Mouse (Mus musculus) limb, embryonic 14.5 days (tissue): ENCODE results near the gene Usp22. TPM values are rescaled to one million over a fixed set of nuclear protein-coding genes. Genes with fewer than 3 reads are reported as not detected.

Experiments
- ATAC-seq: fragments of 200-750 bp; cut with Nextera tagmentation; 2 replicates; pipeline ENCODE4 v1.8.0; 2017; ENCODE audit warnings: low read depth, moderate number of reproducible peaks, moderate TSS enrichment; ENCODE audit not compliant: low FRiP score
- DNase-seq: peaks from one replicate; pipeline ENCODE4 v3.0.0-alpha.2; 2015; ENCODE audit warnings: low spot score
- H3K27ac ChIP-seq: fragments of 300-500 bp; sonication (generic); replicated peaks from 2 replicates; pipeline ENCODE4 v1.5.1; 2014; ENCODE audit warnings: low read depth, mild to moderate bottlenecking, low read length, moderate library complexity, mixed read lengths
- H3K27me3 ChIP-seq: fragments of 300-500 bp; sonication (generic); 2 replicates; pipeline ENCODE4 v1.6.1; 2014; ENCODE audit warnings: low read length, mixed read lengths; ENCODE audit not compliant: control insufficient read depth, insufficient read depth
- H3K36me3 ChIP-seq: fragments of 300-500 bp; sonication (generic); 2 replicates; pipeline ENCODE4 v1.6.1; 2014; ENCODE audit warnings: mild to moderate bottlenecking, low read length, moderate library complexity, mixed read lengths; ENCODE audit not compliant: control insufficient read depth, insufficient read depth
- H3K4me1 ChIP-seq: fragments of 300-500 bp; sonication (generic); 2 replicates; pipeline ENCODE4 v1.6.1; 2014; ENCODE audit warnings: antibody characterized with exemption, low read length, mixed read lengths; ENCODE audit not compliant: control insufficient read depth, insufficient read depth
- H3K4me2 ChIP-seq: fragments of 300-500 bp; sonication (generic); replicated peaks from 2 replicates; pipeline ENCODE4 v1.6.1; 2014; ENCODE audit warnings: low read depth, mild to moderate bottlenecking, low read length, moderate library complexity; ENCODE audit not compliant: severe bottlenecking
- H3K4me3 ChIP-seq: fragments of 300-500 bp; sonication (generic); replicated peaks from 2 replicates; pipeline ENCODE4 v1.5.1; 2014; ENCODE audit warnings: low read length
- H3K9ac ChIP-seq: fragments of 300-500 bp; sonication (generic); 2 replicates; pipeline ENCODE4 v1.6.1; 2014; ENCODE audit warnings: mild to moderate bottlenecking, low read depth, low read length, moderate library complexity; ENCODE audit not compliant: severe bottlenecking
- H3K9me3 ChIP-seq: fragments of 300-500 bp; sonication (generic); 2 replicates; pipeline ENCODE4 v1.6.1; 2016; ENCODE audit warnings: low read length; ENCODE audit not compliant: control insufficient read depth
- POLR2A ChIP-seq: fragments of 200-500 bp; IDR thresholded peaks from 2 replicates; pipeline ENCODE4 v1.8.0; 2012; ENCODE audit warnings: inconsistent platforms, mild to moderate bottlenecking, moderate library complexity, borderline replicate concordance; ENCODE audit not compliant: insufficient read depth, insufficient read length; ENCODE audit errors: extremely low read depth
- WGBS: fragments of 180-500 bp; shearing (Covaris S2); extraction: QIAGEN DNeasy Blood & Tissue Kit; methylation state at CpG from one replicate; pipeline ENCODE4 v1.1.7; 2014; 5-methylcytosine and 5-hydroxymethylcytosine counted together
- polyA plus RNA-seq, 2 experiments: library from polyadenylated mRNA; depleted of rRNA in 1 of 2; stranded (reverse) in 1 of 2; unstranded in 1 of 2; fragments of >200 nt; fragmentation: Nextera tagmentation in 1 of 2; extraction: Ambion mirVana in 1 of 2; gene quantifications; 2 replicates each; pipeline versions ENCODE4 v1.2.1 to v1.2.3; 2012 to 2014

Usp22 gene
- polyA plus RNA-seq, 2 experiments, result 123 to 174 TPM

DNA sequence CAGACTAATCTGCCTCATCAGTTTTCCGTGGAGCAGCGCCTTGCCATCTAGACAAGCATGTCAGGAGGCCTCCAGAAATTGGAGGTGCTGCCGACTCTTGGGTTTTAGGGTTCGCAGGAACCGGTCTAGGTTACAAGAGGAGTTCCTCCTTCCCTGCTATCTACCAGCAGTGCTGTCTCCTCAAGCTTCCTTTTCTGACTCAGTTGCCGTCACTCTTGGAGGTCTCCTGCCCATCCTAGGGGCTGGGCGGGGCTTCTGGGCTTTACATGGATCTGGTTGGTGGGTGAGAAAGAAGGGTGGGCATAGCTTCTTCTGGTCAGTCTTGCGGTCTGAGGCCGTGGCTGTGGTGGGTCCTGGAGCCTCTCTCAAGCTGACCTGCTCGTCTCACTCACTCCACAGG is 45.5 kb downstream of the Usp22 start:
- H3K4me3 ChIP-seq, result no peak overlapping the region
- no peaks in the 10 kb centered on the region for H3K9me3 ChIP-seq
- ATAC-seq, result no peak
- H3K9ac ChIP-seq, result no peak overlapping the region
- DNase-seq, result no peak
- H3K36me3 ChIP-seq, result no peaks in the 10 kb centered on the region
- WGBS, result 48% methylated on average over 10 of the region's 10 CpGs
- TF ChIP-seq POLR2A, result no peak
- H3K4me1 ChIP-seq, result no peaks in the 10 kb centered on the region
- no peak overlapping the region for H3K4me2 ChIP-seq
- no peak overlapping the region for H3K27ac ChIP-seq
- no peaks in the 10 kb centered on the region for H3K27me3 ChIP-seq

DNA sequence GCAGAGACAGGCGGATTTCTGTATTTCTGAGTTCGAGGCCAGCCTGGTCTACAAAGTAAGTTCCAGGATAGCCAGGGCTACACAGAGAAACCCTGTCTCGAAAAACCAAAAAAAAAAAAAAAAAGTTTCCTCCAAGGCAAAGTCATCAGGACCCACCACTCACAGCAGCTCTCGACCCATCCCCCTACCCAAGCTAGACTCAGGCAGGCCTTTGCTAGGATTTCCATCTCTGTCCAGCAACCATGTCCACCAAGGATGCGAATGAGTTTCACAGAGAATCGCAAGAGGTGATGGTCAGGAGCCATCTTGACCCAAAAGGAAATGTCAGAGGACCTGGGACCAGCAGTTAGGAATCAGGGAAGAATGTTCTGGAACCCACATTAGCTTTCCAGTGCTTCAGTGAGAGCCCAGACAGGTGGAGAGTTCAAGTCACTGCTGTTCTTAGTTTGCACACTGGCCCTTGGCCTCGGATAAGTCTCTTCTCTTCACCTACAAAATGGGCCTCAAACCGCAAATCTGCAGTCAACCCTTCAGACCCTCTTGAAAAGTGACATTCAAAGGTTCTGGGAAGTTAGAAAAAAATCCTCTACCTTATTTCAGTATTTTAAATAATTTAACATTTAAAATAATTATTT is 47.3 kb downstream of the Usp22 start:
- no peak overlapping the region for H3K4me3 ChIP-seq
- no peaks in the 10 kb centered on the region for H3K27me3 ChIP-seq
- no peaks in the 10 kb centered on the region for H3K36me3 ChIP-seq
- no peak overlapping the region for H3K4me2 ChIP-seq
- no peak overlapping the region for H3K27ac ChIP-seq
- WGBS, result 93% methylated on average over 8 of the region's 8 CpGs
- no peaks in the 10 kb centered on the region for H3K4me1 ChIP-seq
- ATAC-seq (no peak), DNase-seq (no peak)
- TF ChIP-seq POLR2A, result no peak
- H3K9ac ChIP-seq, result no peak overlapping the region
- H3K9me3 ChIP-seq, result no peaks in the 10 kb centered on the region

DNA sequence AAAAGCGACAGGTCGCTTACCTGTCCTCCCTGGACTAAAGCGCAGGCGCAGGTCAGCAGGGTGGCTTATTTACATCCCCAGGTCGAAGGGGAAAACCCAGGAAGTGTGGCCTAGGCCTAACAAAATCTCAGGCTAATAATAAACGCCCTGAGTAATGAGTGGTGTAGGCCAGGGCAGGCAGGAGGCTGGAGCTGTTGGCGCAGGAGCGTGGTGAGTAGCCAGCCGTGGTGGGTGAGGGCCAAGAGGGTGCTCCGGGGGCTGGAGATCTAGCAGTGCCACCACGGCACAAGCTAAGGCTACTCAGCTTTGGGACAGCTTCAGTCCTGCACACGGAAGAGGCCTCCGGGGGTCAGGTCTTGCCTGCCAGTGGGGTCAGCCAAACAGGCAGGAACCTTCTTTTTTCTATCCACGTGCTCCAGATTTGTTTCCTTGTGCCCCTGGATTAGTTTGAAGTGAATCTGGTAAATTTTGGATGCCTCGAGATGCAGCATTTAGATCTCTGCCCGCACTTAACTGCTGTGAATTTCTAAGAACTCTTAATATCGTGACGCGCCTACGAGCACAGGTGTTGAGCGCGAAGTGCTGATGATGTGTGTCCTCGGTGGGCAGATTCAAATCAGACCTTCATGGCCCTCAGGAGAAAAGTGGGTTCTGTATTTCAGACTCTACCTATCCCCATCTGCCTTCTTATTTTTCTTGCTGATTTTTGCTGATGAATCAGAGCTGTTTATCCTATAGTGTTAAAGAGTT is 48.1 kb downstream of the Usp22 start, which contains the start of gene Tnfrsf13b:
TSS of gene Tnfrsf13b (plus strand) at position 150 of the 750 bp plus-strand sequence.
- no peak for TF ChIP-seq POLR2A
- no peaks in the 10 kb centered on the region for H3K36me3 ChIP-seq
- H3K4me1 ChIP-seq, result no peaks in the 10 kb centered on the region
- H3K9ac ChIP-seq, result no peak within 1 kb of the TSS
- WGBS, result 82% methylated on average over 23 of the region's 23 CpGs
- DNase-seq (no peak), ATAC-seq (no peak)
- no peak within 1 kb of the TSS for H3K4me2 ChIP-seq
- H3K27ac ChIP-seq, result no peak within 1 kb of the TSS
- H3K4me3 ChIP-seq, result no peak within 1 kb of the TSS
- H3K9me3 ChIP-seq, result no peaks in the 10 kb centered on the region
- H3K27me3 ChIP-seq, result no peaks in the 10 kb centered on the region

DNA sequence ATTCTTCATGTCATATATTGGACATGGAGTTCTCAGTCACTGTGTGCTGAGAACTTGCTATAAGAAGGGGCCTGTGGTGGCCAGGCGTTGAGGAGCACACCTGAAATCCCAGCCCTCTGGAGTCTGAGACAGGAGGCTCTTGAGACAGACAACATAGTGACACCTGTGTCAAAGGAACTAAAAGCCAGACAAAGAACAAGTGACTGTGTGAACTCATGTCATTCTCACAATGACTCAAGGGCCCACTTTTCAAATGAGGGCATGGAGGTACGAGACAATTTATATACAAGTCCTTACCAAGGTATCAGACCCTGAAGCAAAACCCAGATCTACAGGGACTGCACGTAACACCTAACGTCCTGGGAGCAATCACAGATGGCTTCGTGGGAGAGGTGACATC is 48.9 kb downstream of the Usp22 start:
- Histone ChIP-seq H3K4me3 (no peak overlapping the region), H3K36me3 (no peaks in the 10 kb centered on the region), H3K4me1 (no peaks in the 10 kb centered on the region), H3K27ac (no peak overlapping the region), H3K27me3 (no peaks in the 10 kb centered on the region), H3K4me2 (no peak overlapping the region), H3K9me3 (no peaks in the 10 kb centered on the region), H3K9ac (no peak overlapping the region)
- 86% methylated on average over 5 of the region's 5 CpGs for WGBS
- ATAC-seq (no peak), DNase-seq (no peak)
- no peak for TF ChIP-seq POLR2A

DNA sequence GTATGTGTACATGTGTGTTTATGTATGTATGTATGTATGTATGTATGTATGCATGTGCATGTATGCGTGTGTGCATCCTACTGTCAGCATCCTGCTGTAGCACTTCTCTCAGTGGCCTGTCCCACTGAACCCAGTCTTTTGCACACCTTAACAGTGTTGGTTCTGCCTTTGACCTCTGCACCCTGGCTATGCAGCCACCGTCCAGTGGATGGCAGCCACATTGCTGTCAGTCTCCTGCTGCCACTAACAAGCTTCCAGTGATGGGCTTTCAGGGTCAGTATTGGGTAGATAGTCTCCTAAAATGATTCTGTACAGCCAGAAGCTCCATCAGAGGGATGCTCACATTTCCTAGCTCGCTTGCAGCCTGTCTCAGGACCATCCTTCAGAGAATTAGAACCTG is 51.0 kb downstream of the Usp22 start:
- Histone ChIP-seq H3K4me3 (no peak overlapping the region), H3K36me3 (no peaks in the 10 kb centered on the region), H3K4me2 (no peak overlapping the region), H3K9me3 (no peaks in the 10 kb centered on the region), H3K27me3 (no peaks in the 10 kb centered on the region), H3K27ac (no peak overlapping the region), H3K4me1 (no peaks in the 10 kb centered on the region), H3K9ac (no peak overlapping the region)
- DNase-seq, result no peak
- ATAC-seq, result no peak
- 68% methylated on average over 3 of the region's 3 CpGs for WGBS
- TF ChIP-seq POLR2A, result no peak
